Mouse (Mus musculus) left cerebral cortex, adult 6 months (tissue): ENCODE results near the gene Dctn3. TPM values are rescaled to one million over a fixed set of nuclear protein-coding genes. Genes with fewer than 3 reads are reported as not detected.

Experiments
- long read RNA-seq, 2 experiments: library from polyadenylated mRNA; unstranded; transcript quantifications; one replicate each; pipeline ENCODE4 v2.0.0; 2019 to 2020
- polyA plus RNA-seq: library from polyadenylated mRNA; unstranded; fragments of <200 nt; fragmentation: Nextera tagmentation; gene quantifications from 2 replicates; pipeline ENCODE4 v1.2.3, GENCODE M21; 2021

The Dctn3 gene
- polyA plus RNA-seq: 305 and 362 TPM in 2 replicates
- long read RNA-seq, experiment 1, transcript Dctn3-201 (7 exons, 973 nt): major isoform, 146 of 156 reads
- long read RNA-seq, experiment 1, partial matches to known transcripts: 3 of 156 reads
- long read RNA-seq, experiment 1, other reads (novel, unspliced or antisense): 6 of 156 reads
- long read RNA-seq, experiment 2, transcript Dctn3-201 (7 exons, 973 nt): major isoform, 305 of 328 reads
- long read RNA-seq, experiment 2, partial matches to known transcripts: 10 of 328 reads
- long read RNA-seq, experiment 2, other reads (novel, unspliced or antisense): 11 of 328 reads

DNA sequence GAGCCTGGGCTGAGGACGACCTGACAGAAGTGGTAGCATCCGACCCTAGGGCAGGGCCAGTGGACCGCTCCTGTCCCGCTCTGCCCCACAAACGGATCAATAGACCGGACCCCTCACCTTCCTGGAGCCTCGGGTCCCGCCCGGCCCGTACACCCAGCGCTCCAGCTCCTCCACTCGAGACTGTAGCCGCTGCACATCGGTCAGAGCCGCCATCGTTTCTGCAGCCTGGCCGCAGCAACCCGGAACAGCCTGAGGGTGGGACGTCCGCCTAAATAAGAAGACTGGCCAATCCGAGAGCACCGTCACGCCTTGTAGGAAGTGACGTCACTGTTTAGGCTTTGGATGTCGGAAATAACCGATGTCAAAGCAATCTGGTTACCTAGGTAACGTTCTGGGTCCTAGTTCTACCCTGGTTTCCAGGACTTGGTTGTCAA lies at the start of gene Dctn3:
TSS of gene Dctn3 (minus strand) at position 253 of the 434 bp plus-strand sequence.

DNA sequence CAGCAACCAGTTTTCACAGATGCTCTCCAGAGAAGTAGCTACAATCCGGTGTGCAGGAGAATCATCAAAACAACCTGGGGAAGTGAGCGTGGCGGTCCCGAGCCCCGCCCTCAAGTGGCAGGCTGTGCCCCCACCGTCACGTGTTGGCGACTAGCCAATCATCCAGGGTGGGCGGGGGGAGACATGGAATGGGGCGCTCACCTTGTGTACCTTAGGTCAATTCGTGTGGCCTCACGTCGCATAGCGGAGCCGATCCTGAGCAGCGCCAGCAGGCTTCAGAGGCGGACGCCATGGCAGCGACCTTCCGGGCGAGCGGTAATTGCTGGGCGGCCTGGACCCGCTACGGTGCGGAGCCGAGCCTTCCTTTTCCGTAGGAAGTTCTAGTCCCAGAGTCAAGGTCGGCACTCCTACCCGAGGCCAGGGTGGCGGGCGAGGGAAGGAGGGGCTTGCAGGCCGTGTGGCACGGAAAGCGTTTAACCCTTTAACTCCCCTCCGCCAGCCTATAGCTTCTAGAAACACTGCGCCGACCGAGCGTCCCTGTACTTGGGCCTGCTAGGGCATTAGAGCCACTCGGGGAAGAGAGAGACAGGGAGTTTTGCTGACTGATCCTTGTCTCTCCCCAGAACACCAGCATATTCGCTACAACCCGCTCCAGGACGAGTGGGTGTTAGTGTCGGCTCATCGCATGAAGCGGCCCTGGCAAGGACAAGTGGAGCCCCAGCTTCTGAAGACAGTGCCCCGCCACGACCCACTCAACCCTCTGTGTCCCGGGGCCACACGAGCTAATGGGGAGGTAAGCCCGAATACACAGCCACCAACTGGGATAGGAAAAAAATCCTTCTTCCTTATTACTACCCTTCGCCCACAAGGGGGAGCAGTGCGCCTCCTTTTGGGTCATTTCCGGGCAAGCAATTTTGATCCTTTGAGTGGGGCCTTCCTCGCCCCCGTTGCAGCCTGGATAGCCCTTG lies 32.7 kb upstream of the Dctn3 start, which contains the start of gene Sigmar1:
TSS of gene Sigmar1 (minus strand) at position 820 of the 968 bp plus-strand sequence.

DNA sequence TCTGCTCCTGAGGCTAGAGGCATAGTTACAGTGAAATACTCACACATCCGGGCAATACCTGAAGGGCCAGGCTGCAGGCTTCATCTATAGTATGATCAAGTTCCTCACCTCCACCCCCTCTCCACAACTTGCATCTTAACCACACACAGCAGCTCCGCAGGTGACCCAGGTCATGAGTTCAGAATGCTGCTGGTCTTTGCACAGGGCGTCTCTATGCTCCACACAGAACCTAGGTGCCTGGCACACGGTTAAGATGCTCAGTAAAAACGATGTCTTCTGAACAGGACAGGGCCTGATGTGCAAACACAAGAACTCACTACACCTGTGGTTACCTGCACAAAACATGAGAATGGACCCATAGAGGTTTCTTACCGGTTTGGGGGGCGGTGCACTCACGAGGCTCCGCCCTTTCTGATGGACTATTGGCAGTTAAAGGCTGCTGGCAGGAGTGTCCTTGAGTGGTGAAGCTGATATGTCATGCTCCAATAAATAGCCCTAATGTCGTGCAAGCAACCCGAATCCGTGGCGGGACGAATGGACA lies 31.9 kb upstream of the Dctn3 start, which contains the start of gene Galt:
TSS of gene Galt (plus strand) at position 432 of the 541 bp plus-strand sequence.

DNA sequence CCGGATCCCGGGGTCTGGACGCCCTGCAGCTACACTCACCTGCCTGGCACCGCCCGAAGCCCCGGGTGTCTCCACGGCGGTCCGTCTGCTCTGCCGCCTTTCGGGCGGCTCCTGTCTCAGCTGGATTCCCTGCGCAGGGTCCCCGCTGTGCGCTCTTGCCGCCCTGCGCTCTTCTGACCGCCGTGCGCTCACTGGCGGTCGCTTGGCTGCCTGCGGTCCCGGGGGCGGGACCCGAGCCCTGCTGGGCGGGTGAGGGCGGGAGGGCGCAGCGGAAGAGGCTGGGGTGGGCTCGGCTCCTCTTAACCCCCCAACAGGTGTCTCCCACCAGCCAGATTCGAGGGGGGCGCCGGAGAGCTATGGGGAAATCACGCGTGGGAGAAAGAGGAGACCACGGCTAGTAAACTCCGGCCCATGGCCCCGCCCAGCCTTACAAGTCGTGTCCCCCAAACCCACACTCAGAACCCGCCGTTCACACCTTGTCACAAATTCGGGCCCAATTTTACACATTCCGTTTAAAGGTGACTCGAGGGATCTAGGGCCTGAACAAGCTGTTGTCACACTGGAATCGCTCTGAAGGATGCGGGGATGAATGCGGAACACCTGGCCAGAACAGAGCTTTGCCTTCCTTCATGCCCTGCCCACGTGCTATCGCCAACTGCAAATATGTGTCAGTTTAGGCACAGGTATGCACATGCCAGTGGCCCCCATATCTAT lies 8.2 kb upstream of the Dctn3 start, which contains the start of gene Arid3c:
TSS of gene Arid3c (minus strand) at position 91 of the 714 bp plus-strand sequence.

DNA sequence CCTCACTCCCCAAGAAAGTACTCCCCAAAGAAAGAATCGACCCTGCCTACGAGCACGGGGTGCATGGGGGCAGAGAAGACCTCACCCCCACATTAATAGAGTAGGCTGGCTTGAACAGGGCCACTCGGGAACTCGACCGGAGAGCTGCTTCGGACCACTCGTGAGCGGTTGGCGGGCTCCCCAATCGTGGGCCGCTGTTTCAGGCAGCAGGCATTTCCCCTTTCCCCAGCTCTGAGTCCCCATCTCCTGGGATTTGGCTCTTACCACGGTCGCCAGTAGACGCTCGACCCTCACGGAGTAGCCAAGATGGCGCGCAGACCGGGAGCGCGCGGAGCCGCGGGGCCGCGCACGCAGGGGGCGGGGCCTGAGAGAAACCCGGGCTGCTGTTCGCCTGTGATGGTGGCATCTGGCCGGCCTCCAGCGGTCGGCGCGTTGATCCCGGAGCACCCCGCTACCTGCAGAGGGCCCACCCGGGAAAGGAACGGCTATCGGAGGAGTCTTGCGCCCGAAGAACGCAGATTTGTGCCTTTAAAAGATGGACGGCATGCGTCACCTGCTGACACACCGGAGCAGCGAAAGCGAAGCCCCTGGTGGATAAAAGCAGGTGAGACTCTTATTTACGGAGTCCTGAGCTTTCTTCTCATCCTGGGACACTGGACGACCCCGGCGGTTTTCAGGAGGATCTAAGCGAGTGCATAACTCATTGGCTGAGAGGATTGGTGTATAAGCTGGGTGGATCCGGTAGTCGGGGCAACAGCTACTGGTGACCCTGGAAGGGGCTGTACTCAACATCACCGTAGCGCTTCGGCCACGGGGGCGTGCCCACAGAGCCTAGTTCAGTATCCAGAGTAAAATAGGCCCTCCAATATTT lies 9.5 kb downstream of the Dctn3 start, which contains the start of gene Rpp25l:
TSS of gene Rpp25l (minus strand) at position 338 of the 871 bp plus-strand sequence.

DNA sequence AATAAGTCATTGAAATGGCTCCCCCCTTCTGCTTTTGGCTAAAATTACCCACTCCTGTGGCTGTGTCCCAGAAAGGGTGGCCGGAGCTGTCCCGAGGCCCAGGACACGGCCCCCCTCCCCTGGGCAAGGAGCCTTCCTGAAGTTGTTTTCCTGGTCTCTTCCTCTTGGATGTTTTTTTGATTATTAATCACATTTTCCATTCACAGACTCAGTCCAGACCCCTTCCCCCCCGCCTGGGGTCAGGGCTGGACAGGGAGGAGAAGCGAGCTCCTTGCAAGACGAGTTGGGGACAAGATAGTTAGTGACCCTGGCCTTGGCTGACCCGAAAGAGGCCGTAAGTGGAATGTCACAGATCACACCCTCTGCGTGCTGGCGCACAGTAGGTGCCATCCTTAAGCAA lies 23.2 kb downstream of the Dctn3 start, which contains the start of gene Il11ra1:
TSS of gene Il11ra1 (plus strand) at position 207 of the 400 bp plus-strand sequence.

DNA sequence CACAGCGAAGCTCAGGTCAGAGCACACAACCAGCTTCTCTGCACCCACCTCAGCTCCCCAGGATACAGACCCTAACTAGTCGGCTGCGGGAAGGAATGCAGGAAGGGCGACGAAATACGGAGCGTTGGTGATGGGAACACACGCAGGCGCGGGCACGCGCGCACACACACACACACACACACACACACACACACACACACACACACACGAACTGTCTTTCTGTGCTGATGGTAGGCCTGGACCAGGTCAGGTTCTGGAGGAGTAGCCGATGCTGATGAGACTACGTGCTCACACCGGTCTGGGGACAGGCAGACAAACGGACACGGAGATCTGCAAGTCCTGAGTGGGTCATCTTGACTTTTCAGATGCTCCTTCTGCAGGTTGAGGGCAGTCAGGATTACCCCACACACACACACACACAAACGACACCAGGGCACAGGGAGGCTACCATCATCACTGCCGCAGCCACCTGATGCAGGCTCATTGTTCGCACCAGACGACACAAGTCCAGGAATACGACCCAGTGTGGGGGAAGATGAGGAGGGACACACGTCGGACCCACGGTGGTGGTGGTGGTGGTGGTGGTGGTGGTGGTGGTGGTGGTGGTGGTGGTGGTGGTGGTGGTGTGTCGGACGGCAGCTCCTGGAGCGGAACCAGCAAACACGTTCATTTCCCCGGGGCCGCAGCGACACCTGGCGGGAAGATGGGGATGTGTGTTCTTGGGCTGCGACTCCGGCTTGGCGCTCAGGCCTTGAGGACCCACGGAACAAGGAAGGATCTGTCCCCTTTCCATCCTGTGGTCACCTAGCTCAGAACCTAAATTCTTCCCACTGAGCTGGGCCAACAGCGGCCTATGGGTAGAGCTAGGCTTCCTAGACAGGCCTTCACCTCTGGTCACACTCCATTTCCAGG lies 25.8 kb downstream of the Dctn3 start, which contains the start of gene Cntfr:
TSS of gene Cntfr (minus strand) at position 160 of the 912 bp plus-strand sequence.

Other genes with a start within 250 kb of the Dctn3 start
- 14.3 and 15.9 TPM in 2 replicates for gene AI464131, start 220.1 kb downstream of the Dctn3 start, polyA plus RNA-seq
- gene 1110017D15Rik, start 205.8 kb downstream of the Dctn3 start, polyA plus RNA-seq: 6.9 and 10.6 TPM in 2 replicates
- gene Fam219a, start 153.6 kb downstream of the Dctn3 start, polyA plus RNA-seq: 19.0 and 30.9 TPM in 2 replicates
- 4.4 and 6.1 TPM in 2 replicates for gene Dnaic1, start 153.4 kb downstream of the Dctn3 start, polyA plus RNA-seq
- gene Enho, start 82.8 kb downstream of the Dctn3 start, polyA plus RNA-seq: 60.8 and 85.8 TPM in 2 replicates
- gene Cntfr, start 26.1 kb downstream of the Dctn3 start, polyA plus RNA-seq: 9.3 and 54.4 TPM in 2 replicates
- 44.0 and 45.9 TPM in 2 replicates for gene Il11ra1, start 23.2 kb downstream of the Dctn3 start, polyA plus RNA-seq
- 58.7 and 59.1 TPM in 2 replicates for gene Rpp25l, start 9.6 kb downstream of the Dctn3 start, polyA plus RNA-seq
- gene Arid3c, start 8.0 kb upstream of the Dctn3 start, polyA plus RNA-seq: 0.15 and 0.20 TPM in 2 replicates
- 67.8 and 70.7 TPM in 2 replicates for gene Galt, start 32.1 kb upstream of the Dctn3 start, polyA plus RNA-seq
- 28.7 and 53.6 TPM in 2 replicates for gene Sigmar1, start 33.0 kb upstream of the Dctn3 start, polyA plus RNA-seq
- 559 and 584 TPM in 2 replicates for gene Ccl27a, start 51.1 kb upstream of the Dctn3 start, polyA plus RNA-seq
- gene Gm21541, start 180.4 kb upstream of the Dctn3 start, polyA plus RNA-seq: 4.5 TPM in 1 of 2 replicates, not detected in the other
- 12.6 and 24.4 TPM in 2 replicates for gene Gm20878, start 218.4 kb upstream of the Dctn3 start, polyA plus RNA-seq
- 0.16 and 1.3 TPM in 2 replicates for gene Fam205a4, start 242.9 kb upstream of the Dctn3 start, polyA plus RNA-seq